Mouse (Mus musculus): ENCODE measurements around the gene Foxd2. TPM values are rescaled to one million over a fixed set of nuclear protein-coding genes. Genes with fewer than 3 reads are reported as not detected.

Gene Foxd2
- polyA plus RNA-seq, 1 experiment from 2014 or later: not detected

- Histone ChIP-seq H3K4me2 (no peak overlapping the region), H3K9me3 (replicated peaks) (no peaks in the 10 kb centered on the region), H3K36me3 (no peaks in the 10 kb centered on the region), H3K4me1 (replicated peaks) (peaks cover 6% of the 10 kb centered on the region; the same call in 1 of the 2 replicates), H3K9ac (no peak overlapping the region), H3K27me3 (replicated peaks) (peaks cover 100% of the 10 kb centered on the region), H3K27ac (ENCODE audit: poor library complexity, severe bottlenecking) (no peak overlapping the region), H3K4me3 (no peak overlapping the region)
- no peak for ATAC-seq (ENCODE audit: insufficient number of reproducible peaks, low FRiP score)
- WGBS: 4% methylated on average over 33 of the region's 33 CpGs
These were observed 7.6 kb downstream of the Foxd2 start for GRCm38 (mm10) chr4:114900866-114901642.

GRCm38 (mm10) chr4:114899885-114900284 is 8.8 kb downstream of the Foxd2 start:
- peaks cover 98% of the 10 kb centered on the region for H3K27me3 ChIP-seq (replicated peaks)
- WGBS: 8% methylated on average over 3 of the region's 3 CpGs
- ATAC-seq (ENCODE audit: insufficient number of reproducible peaks, low FRiP score): no peak
- no peak overlapping the region for H3K4me2 ChIP-seq
- peaks cover 6% of the 10 kb centered on the region; the same call in 1 of the 2 replicates for H3K4me1 ChIP-seq (replicated peaks)
- H3K9me3 ChIP-seq (replicated peaks): no peaks in the 10 kb centered on the region
- no peak overlapping the region for H3K4me3 ChIP-seq
- H3K36me3 ChIP-seq: no peaks in the 10 kb centered on the region
- no peak overlapping the region for H3K9ac ChIP-seq
- no peak overlapping the region for H3K27ac ChIP-seq (ENCODE audit: poor library complexity, severe bottlenecking)

GRCm38 (mm10) chr4:114897853-114898252 is 10.8 kb downstream of the Foxd2 start:
- Histone ChIP-seq H3K9me3 (replicated peaks) (no peaks in the 10 kb centered on the region), H3K4me1 (replicated peaks) (peaks cover 6% of the 10 kb centered on the region; the same call in 1 of the 2 replicates)
- 11% methylated on average over 4 of the region's 4 CpGs for WGBS

GRCm38 (mm10) chr4:114882232-114882631 is 26.4 kb downstream of the Foxd2 start:
- Histone ChIP-seq H3K27me3 (replicated peaks) (peaks cover 21% of the 10 kb centered on the region; the same call in 1 of the 2 replicates), H3K36me3 (no peaks in the 10 kb centered on the region)

More at GRCm38 (mm10) chr4:114897853-114898252, 10.8 kb downstream of the Foxd2 start:
- H3K4me2 ChIP-seq: no peak overlapping the region
- H3K27ac ChIP-seq (ENCODE audit: poor library complexity, severe bottlenecking): no peak overlapping the region
- H3K4me3 ChIP-seq: no peak overlapping the region
- no peak for ATAC-seq (ENCODE audit: insufficient number of reproducible peaks, low FRiP score)
- no peaks in the 10 kb centered on the region for H3K36me3 ChIP-seq
- H3K9ac ChIP-seq: no peak overlapping the region
- H3K27me3 ChIP-seq (replicated peaks): peaks cover 90% of the 10 kb centered on the region

GRCm38 (mm10) chr4:114876441-114876972 is 32.2 kb downstream of the Foxd2 start:
- ATAC-seq (ENCODE audit: insufficient number of reproducible peaks, low FRiP score): no peak
- Histone ChIP-seq H3K9ac (no peak overlapping the region), H3K27ac (ENCODE audit: poor library complexity, severe bottlenecking) (no peak overlapping the region), H3K36me3 (no peaks in the 10 kb centered on the region), H3K4me1 (replicated peaks) (no peaks in the 10 kb centered on the region), H3K9me3 (replicated peaks) (no peaks in the 10 kb centered on the region), H3K4me3 (no peak overlapping the region), H3K4me2 (no peak overlapping the region), H3K27me3 (replicated peaks) (0 out of 2 replicates have a peak, but pooled peaks cover 7% of the 10 kb centered on the region)
- 18% methylated on average over 8 of the region's 8 CpGs for WGBS

More at GRCm38 (mm10) chr4:114882232-114882631, 26.4 kb downstream of the Foxd2 start:
- H3K9ac ChIP-seq: no peak overlapping the region
- H3K9me3 ChIP-seq (replicated peaks): no peaks in the 10 kb centered on the region
- H3K4me3 ChIP-seq: no peak overlapping the region
- H3K4me2 ChIP-seq: no peak overlapping the region
- ATAC-seq (ENCODE audit: insufficient number of reproducible peaks, low FRiP score): no peak
- no peaks in the 10 kb centered on the region for H3K4me1 ChIP-seq (replicated peaks)
- no peak overlapping the region for H3K27ac ChIP-seq (ENCODE audit: poor library complexity, severe bottlenecking)
- 82% methylated on average over 1 of the region's 1 CpGs for WGBS

GRCm38 (mm10) chr4:114869765-114870490 is 38.7 kb downstream of the Foxd2 start:
- Histone ChIP-seq H3K4me1 (replicated peaks) (no peaks in the 10 kb centered on the region), H3K27ac (ENCODE audit: poor library complexity, severe bottlenecking) (no peak overlapping the region), H3K4me2 (no peak overlapping the region), H3K36me3 (no peaks in the 10 kb centered on the region), H3K9ac (no peak overlapping the region), H3K9me3 (replicated peaks) (no peaks in the 10 kb centered on the region), H3K4me3 (no peak overlapping the region), H3K27me3 (replicated peaks) (0 out of 2 replicates have a peak, but pooled peaks cover 12% of the 10 kb centered on the region)
- 40% methylated on average over 11 of the region's 11 CpGs for WGBS
- ATAC-seq (ENCODE audit: insufficient number of reproducible peaks, low FRiP score): no peak

GRCm38 (mm10) chr4:114863166-114863565 is 45.5 kb downstream of the Foxd2 start:
- Histone ChIP-seq H3K9ac (no peak overlapping the region), H3K27me3 (replicated peaks) (0 out of 2 replicates have a peak, but pooled peaks cover 21% of the 10 kb centered on the region), H3K27ac (ENCODE audit: poor library complexity, severe bottlenecking) (no peak overlapping the region), H3K4me2 (no peak overlapping the region), H3K9me3 (replicated peaks) (no peaks in the 10 kb centered on the region), H3K36me3 (no peaks in the 10 kb centered on the region), H3K4me3 (no peak overlapping the region), H3K4me1 (replicated peaks) (no peaks in the 10 kb centered on the region)
- WGBS: 73% methylated on average over 5 of the region's 5 CpGs
- no peak for ATAC-seq (ENCODE audit: insufficient number of reproducible peaks, low FRiP score)

GRCm38 (mm10) chr4:114858426-114858825 is 50.2 kb downstream of the Foxd2 start:
- no peak for ATAC-seq (ENCODE audit: insufficient number of reproducible peaks, low FRiP score)
- WGBS: 47% methylated on average over 5 of the region's 5 CpGs
- H3K4me1 ChIP-seq (replicated peaks): no peaks in the 10 kb centered on the region
- H3K36me3 ChIP-seq: no peaks in the 10 kb centered on the region
- no peak overlapping the region for H3K4me3 ChIP-seq
- no peak overlapping the region for H3K4me2 ChIP-seq
- no peak overlapping the region for H3K27ac ChIP-seq (ENCODE audit: poor library complexity, severe bottlenecking)
- no peak overlapping the region for H3K9ac ChIP-seq
- no peaks in the 10 kb centered on the region for H3K9me3 ChIP-seq (replicated peaks)
- peaks cover 10% of the 10 kb centered on the region; the same call in 1 of the 2 replicates for H3K27me3 ChIP-seq (replicated peaks)

Other genes with a start within 250 kb of the Foxd2 start
- not detected in 2 replicates for gene Gm12830, start 87.2 kb downstream of the Foxd2 start, polyA plus RNA-seq (2016; fragmentation: Nextera tagmentation; extraction: Ambion mirVana)
- gene Foxe3, start 17.1 kb upstream of the Foxd2 start, polyA plus RNA-seq (2016; fragmentation: Nextera tagmentation; extraction: Ambion mirVana): not detected in 2 replicates
- 66.3 and 70.7 TPM in 2 replicates for gene Cmpk1, start 78.4 kb upstream of the Foxd2 start, polyA plus RNA-seq (2016; fragmentation: Nextera tagmentation; extraction: Ambion mirVana)
- 13.5 and 13.7 TPM in 2 replicates for gene Stil, start 91.3 kb upstream of the Foxd2 start, polyA plus RNA-seq (2016; fragmentation: Nextera tagmentation; extraction: Ambion mirVana)
- gene Tal1, start 147.6 kb upstream of the Foxd2 start, polyA plus RNA-seq (2016; fragmentation: Nextera tagmentation; extraction: Ambion mirVana): 6.9 and 8.3 TPM in 2 replicates
- gene Pdzk1ip1, start 179.8 kb upstream of the Foxd2 start, polyA plus RNA-seq (2016; fragmentation: Nextera tagmentation; extraction: Ambion mirVana): 38.8 and 39.2 TPM in 2 replicates
- 0.10 TPM in 1 of 2 replicates, not detected in the other for gene Cyp4x1, start 225.4 kb upstream of the Foxd2 start, polyA plus RNA-seq (2016; fragmentation: Nextera tagmentation; extraction: Ambion mirVana)